Mouse (Mus musculus): ENCODE measurements around the gene Fam47e. TPM values are rescaled to one million over a fixed set of nuclear protein-coding genes. Genes with fewer than 3 reads are reported as not detected.
"Not testable (repeated sequence)": the region's sequence is repeated elsewhere in the genome, so short reads cannot be mapped to it uniquely, and the experiment has no call there.

Gene Fam47e
- not detected in 2 replicates for polyA plus RNA-seq (2014; fragmentation: Nextera tagmentation; extraction: Ambion mirVana)

- no peaks in the 10 kb centered on the region for H3K36me3 ChIP-seq (ENCODE audit: control insufficient read depth, insufficient read depth, low read length)
- DNase-seq (ENCODE audit: low spot score) (no peak), ATAC-seq (replicated peaks; ENCODE audit: low FRiP score, low TSS enrichment, low read depth) (no peak)
- H3K27me3 ChIP-seq (replicated peaks; ENCODE audit: control insufficient read depth, insufficient read depth, low read length): no peaks in the 10 kb centered on the region
- 80% methylated on average over 16 of the region's 16 CpGs for WGBS
- no peak within 1 kb of the TSS for H3K9ac ChIP-seq (ENCODE audit: low read length)
- no peaks in the 10 kb centered on the region for H3K9me3 ChIP-seq (ENCODE audit: control insufficient read depth, low read length)
- H3K4me3 ChIP-seq (ENCODE audit: low read depth, low read length): no peak within 1 kb of the TSS
- no peak within 1 kb of the TSS for H3K4me2 ChIP-seq (ENCODE audit: low read length)
- H3K4me1 ChIP-seq (replicated peaks; ENCODE audit: control insufficient read depth, insufficient read depth, low read length): no peaks in the 10 kb centered on the region
- no peak within 1 kb of the TSS for H3K27ac ChIP-seq (ENCODE audit: low read depth)
These were observed at the start of gene Fam47e for GRCm38 (mm10) chr5:92554891-92555511. Gene Fam47e (plus strand): TSS chr5:92555069.

- H3K4me2 ChIP-seq (ENCODE audit: low read length): peak overlapping the region; percentile 67
- peak; percentile 95 for ATAC-seq (replicated peaks; ENCODE audit: low FRiP score, low TSS enrichment, low read depth)
- peak overlapping the region; percentile 89 for H3K9ac ChIP-seq (ENCODE audit: low read length)
These were observed 49.4 kb upstream of the Fam47e start for GRCm38 (mm10) chr5:92505402-92505865.

GRCm38 (mm10) chr5:92506301-92506729 lies 48.6 kb upstream of the Fam47e start:
- DNase-seq (ENCODE audit: low spot score) (no peak), ATAC-seq (replicated peaks; ENCODE audit: low FRiP score, low TSS enrichment, low read depth) (no peak)
- Histone ChIP-seq H3K9me3 (ENCODE audit: control insufficient read depth, low read length) (no peaks in the 10 kb centered on the region), H3K4me3 (ENCODE audit: low read depth, low read length) (no peak overlapping the region; the same call in 1 of the 2 replicates), H3K36me3 (ENCODE audit: control insufficient read depth, insufficient read depth, low read length) (no peaks in the 10 kb centered on the region), H3K27ac (ENCODE audit: low read depth) (peak overlapping the region; percentile 97; the same call in 1 of the 2 replicates), H3K4me2 (ENCODE audit: low read length) (peak overlapping the region; percentile 67), H3K9ac (ENCODE audit: low read length) (no peak overlapping the region; the same call in 1 of the 2 replicates), H3K4me1 (replicated peaks; ENCODE audit: control insufficient read depth, insufficient read depth, low read length) (peaks cover 21% of the 10 kb centered on the region), H3K27me3 (replicated peaks; ENCODE audit: control insufficient read depth, insufficient read depth, low read length) (no peaks in the 10 kb centered on the region)
- WGBS: 26% methylated on average over 4 of the region's 4 CpGs

More at GRCm38 (mm10) chr5:92505402-92505865, 49.4 kb upstream of the Fam47e start:
- under 1% methylated on average over 43 of the region's 48 CpGs for WGBS
- Histone ChIP-seq H3K4me1 (replicated peaks; ENCODE audit: control insufficient read depth, insufficient read depth, low read length) (peaks cover 22% of the 10 kb centered on the region), H3K9me3 (ENCODE audit: control insufficient read depth, low read length) (no peaks in the 10 kb centered on the region), H3K36me3 (ENCODE audit: control insufficient read depth, insufficient read depth, low read length) (no peaks in the 10 kb centered on the region), H3K27me3 (replicated peaks; ENCODE audit: control insufficient read depth, insufficient read depth, low read length) (no peaks in the 10 kb centered on the region), H3K4me3 (ENCODE audit: low read depth, low read length) (peak overlapping the region; percentile 95), H3K27ac (ENCODE audit: low read depth) (peak overlapping the region; percentile 97)
- DNase-seq (ENCODE audit: low spot score): peak; percentile 94

GRCm38 (mm10) chr5:92506733-92507132 lies 48.1 kb upstream of the Fam47e start, which contains the start of gene Scarb2:
Gene Scarb2 (minus strand): TSS chr5:92506833.
- H3K9ac ChIP-seq (ENCODE audit: low read length): peak within 1 kb of the TSS; percentile 89; the same call in 1 of the 2 replicates
- H3K27ac ChIP-seq (ENCODE audit: low read depth): peak within 1 kb of the TSS; percentile 97
- H3K36me3 ChIP-seq (ENCODE audit: control insufficient read depth, insufficient read depth, low read length): no peaks in the 10 kb centered on the region
- DNase-seq (ENCODE audit: low spot score): no peak
- peak within 1 kb of the TSS; percentile 95 for H3K4me3 ChIP-seq (ENCODE audit: low read depth, low read length)
- no peak for ATAC-seq (replicated peaks; ENCODE audit: low FRiP score, low TSS enrichment, low read depth)
- H3K4me1 ChIP-seq (replicated peaks; ENCODE audit: control insufficient read depth, insufficient read depth, low read length): peaks cover 19% of the 10 kb centered on the region
- H3K4me2 ChIP-seq (ENCODE audit: low read length): peak within 1 kb of the TSS; percentile 67
- no peaks in the 10 kb centered on the region for H3K27me3 ChIP-seq (replicated peaks; ENCODE audit: control insufficient read depth, insufficient read depth, low read length)
- H3K9me3 ChIP-seq (ENCODE audit: control insufficient read depth, low read length): no peaks in the 10 kb centered on the region

- Histone ChIP-seq H3K4me2 (ENCODE audit: low read length) (no peak overlapping the region), H3K27ac (ENCODE audit: low read depth) (no peak overlapping the region), H3K9me3 (ENCODE audit: control insufficient read depth, low read length) (no peaks in the 10 kb centered on the region), H3K4me3 (ENCODE audit: low read depth, low read length) (no peak overlapping the region), H3K9ac (ENCODE audit: low read length) (no peak overlapping the region), H3K27me3 (replicated peaks; ENCODE audit: control insufficient read depth, insufficient read depth, low read length) (no peaks in the 10 kb centered on the region), H3K36me3 (ENCODE audit: control insufficient read depth, insufficient read depth, low read length) (no peaks in the 10 kb centered on the region), H3K4me1 (replicated peaks; ENCODE audit: control insufficient read depth, insufficient read depth, low read length) (peaks cover 17% of the 10 kb centered on the region)
- DNase-seq (ENCODE audit: low spot score): no peak
- 88% methylated on average over 5 of the region's 5 CpGs for WGBS
- no peak for ATAC-seq (replicated peaks; ENCODE audit: low FRiP score, low TSS enrichment, low read depth)
These were observed 46.0 kb upstream of the Fam47e start for GRCm38 (mm10) chr5:92508853-92509252.

- Histone ChIP-seq H3K27me3 (replicated peaks; ENCODE audit: control insufficient read depth, insufficient read depth, low read length) (no peaks in the 10 kb centered on the region), H3K4me1 (replicated peaks; ENCODE audit: control insufficient read depth, insufficient read depth, low read length) (peaks cover 3% of the 10 kb centered on the region; the same call in 1 of the 2 replicates), H3K36me3 (ENCODE audit: control insufficient read depth, insufficient read depth, low read length) (no peaks in the 10 kb centered on the region), H3K9ac (ENCODE audit: low read length) (no peak overlapping the region), H3K27ac (ENCODE audit: low read depth) (no peak overlapping the region), H3K4me3 (ENCODE audit: low read depth, low read length) (no peak overlapping the region), H3K4me2 (ENCODE audit: low read length) (no peak overlapping the region), H3K9me3 (ENCODE audit: control insufficient read depth, low read length) (no peaks in the 10 kb centered on the region)
- ATAC-seq (replicated peaks; ENCODE audit: low FRiP score, low TSS enrichment, low read depth) (no peak), DNase-seq (ENCODE audit: low spot score) (no peak)
These were observed 43.6 kb upstream of the Fam47e start for GRCm38 (mm10) chr5:92511256-92511655.

- no peak overlapping the region for H3K27ac ChIP-seq (ENCODE audit: low read depth)
- H3K9ac ChIP-seq (ENCODE audit: low read length): no peak overlapping the region
- no peaks in the 10 kb centered on the region for H3K36me3 ChIP-seq (ENCODE audit: control insufficient read depth, insufficient read depth, low read length)
- DNase-seq (ENCODE audit: low spot score): no peak
- ATAC-seq (replicated peaks; ENCODE audit: low FRiP score, low TSS enrichment, low read depth): no peak
- no peak overlapping the region for H3K4me3 ChIP-seq (ENCODE audit: low read depth, low read length)
- 89% methylated on average over 5 of the region's 5 CpGs for WGBS
- H3K4me1 ChIP-seq (replicated peaks; ENCODE audit: control insufficient read depth, insufficient read depth, low read length): no peaks in the 10 kb centered on the region
- no peaks in the 10 kb centered on the region for H3K27me3 ChIP-seq (replicated peaks; ENCODE audit: control insufficient read depth, insufficient read depth, low read length)
- H3K4me2 ChIP-seq (ENCODE audit: low read length): no peak overlapping the region
- no peaks in the 10 kb centered on the region for H3K9me3 ChIP-seq (ENCODE audit: control insufficient read depth, low read length)
These were observed 42.8 kb upstream of the Fam47e start for GRCm38 (mm10) chr5:92512066-92512465.

GRCm38 (mm10) chr5:92521131-92521530 lies 33.7 kb upstream of the Fam47e start:
- not testable (repeated sequence) for H3K4me3 ChIP-seq (ENCODE audit: low read depth, low read length); DNase-seq (ENCODE audit: low spot score); H3K36me3 ChIP-seq (ENCODE audit: control insufficient read depth, insufficient read depth, low read length); H3K9me3 ChIP-seq (ENCODE audit: control insufficient read depth, low read length); H3K4me2 ChIP-seq (ENCODE audit: low read length); H3K4me1 ChIP-seq (replicated peaks; ENCODE audit: control insufficient read depth, insufficient read depth, low read length); H3K9ac ChIP-seq (ENCODE audit: low read length); ATAC-seq (replicated peaks; ENCODE audit: low FRiP score, low TSS enrichment, low read depth); H3K27me3 ChIP-seq (replicated peaks; ENCODE audit: control insufficient read depth, insufficient read depth, low read length); H3K27ac ChIP-seq (ENCODE audit: low read depth)
- WGBS: 67% methylated on average over 2 of the region's 2 CpGs

- 66% methylated on average over 6 of the region's 6 CpGs for WGBS
- no peaks in the 10 kb centered on the region for H3K4me1 ChIP-seq (replicated peaks; ENCODE audit: control insufficient read depth, insufficient read depth, low read length)
- no peak overlapping the region for H3K27ac ChIP-seq (ENCODE audit: low read depth)
- no peak overlapping the region for H3K4me3 ChIP-seq (ENCODE audit: low read depth, low read length)
- no peaks in the 10 kb centered on the region for H3K9me3 ChIP-seq (ENCODE audit: control insufficient read depth, low read length)
- DNase-seq (ENCODE audit: low spot score) (no peak), ATAC-seq (replicated peaks; ENCODE audit: low FRiP score, low TSS enrichment, low read depth) (no peak)
- no peak overlapping the region for H3K9ac ChIP-seq (ENCODE audit: low read length)
- H3K36me3 ChIP-seq (ENCODE audit: control insufficient read depth, insufficient read depth, low read length): no peaks in the 10 kb centered on the region
- no peak overlapping the region for H3K4me2 ChIP-seq (ENCODE audit: low read length)
- H3K27me3 ChIP-seq (replicated peaks; ENCODE audit: control insufficient read depth, insufficient read depth, low read length): no peaks in the 10 kb centered on the region
These were observed 30.0 kb upstream of the Fam47e start for GRCm38 (mm10) chr5:92524821-92525258.

All from intestine, embryonic 14.5 days (tissue).